In genomic region chr8:121187491-121188364, GRCm38 (mm10) we compare ENCODE assay signal across 1 mouse cellular context.
TF ChIP-seq lines count a peak whose summit lies in the region.

No protein-coding gene starts in this region.

TF ChIP-seq in MEL, 35 proteins besides CTCF, POLR2A, EP300 and RAD21 (continued from another document):
- TF ChIP-seq CHD1 (IDR thresholded peaks at IDR 0.05; ENCODE audit: low read depth, low read length) (no peak), MAZ (IDR thresholded peaks at IDR 0.05; ENCODE audit: low read depth, low read length) (peak; percentile 73; the same call in 1 of the 2 replicates), MAX (IDR thresholded peaks at IDR 0.05; ENCODE audit: low read length) (0 out of 2 replicates have a peak, but pooled peaks have one; percentile 18), ELF1 (IDR thresholded peaks at IDR 0.05; ENCODE audit: low read depth, low read length) (peak; percentile 71), ZKSCAN1 (IDR thresholded peaks at IDR 0.05; ENCODE audit: low read depth, low read length) (no peak), TCF12 (IDR thresholded peaks at IDR 0.05; ENCODE audit: low read depth, low read length) (no peak), POLR2AphosphoS5 (IDR thresholded peaks at IDR 0.05; ENCODE audit: borderline replicate concordance, low read depth, low read length) (no peak), MYB (IDR thresholded peaks at IDR 0.05; ENCODE audit: low read depth, low read length) (no peak), MYC (IDR thresholded peaks at IDR 0.05; ENCODE audit: low read depth, low read length) (no peak), GATA1 (IDR thresholded peaks at IDR 0.05; ENCODE audit: low read depth, low read length) (no peak), MEF2A (IDR thresholded peaks at IDR 0.05; ENCODE audit: extremely low read depth, insufficient replicate concordance, low read depth, low read length, poor library complexity, severe bottlenecking) (no peak), USF2 (IDR thresholded peaks at IDR 0.05; ENCODE audit: borderline replicate concordance in 1 of 2, insufficient read depth in 1 of 2, low read depth in 1 of 2, low read length in 2 of 2) (no peak)
